Mouse (Mus musculus): ENCODE measurements around the gene Btg2.

DNA sequence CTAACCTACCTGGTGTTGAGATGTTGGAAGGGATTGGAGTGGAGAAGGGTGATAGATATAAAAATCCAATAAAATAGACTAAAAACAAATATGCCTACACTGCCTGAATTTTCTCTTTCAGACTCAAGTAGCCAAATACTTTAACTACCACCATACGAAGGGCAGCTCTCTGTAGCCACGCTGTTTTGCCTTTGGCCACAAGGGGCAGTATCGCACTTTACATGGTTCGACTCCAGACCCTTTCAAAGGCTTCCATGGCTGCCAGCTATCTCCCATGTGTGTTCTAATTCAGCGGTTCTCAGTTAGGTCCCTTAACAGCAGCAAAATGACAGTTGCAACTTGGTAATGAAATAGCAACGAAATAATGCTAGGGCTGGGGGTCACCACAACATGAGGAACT, 25.7 kb downstream of the Btg2 start:
- TF ChIP-seq GATA1 (IDR thresholded peaks at IDR 0.05; ENCODE audit: low read length): no peak
- TF ChIP-seq TAL1 (IDR thresholded peaks at IDR 0.05; ENCODE audit: low read length): no peak
